Mouse (Mus musculus): Measurements from ENCODE around the gene Zbp1.

The Zbp1 gene

GRCm38 (mm10) chr2:173247197-173247596 lies 28.5 kb upstream of the Zbp1 start:
- no peak for DNase-seq (ENCODE audit: low read depth, low spot score)

GRCm38 (mm10) chr2:173246688-173247087 lies 28.0 kb upstream of the Zbp1 start:
- DNase-seq (ENCODE audit: low read depth, low spot score), result no peak

DNA sequence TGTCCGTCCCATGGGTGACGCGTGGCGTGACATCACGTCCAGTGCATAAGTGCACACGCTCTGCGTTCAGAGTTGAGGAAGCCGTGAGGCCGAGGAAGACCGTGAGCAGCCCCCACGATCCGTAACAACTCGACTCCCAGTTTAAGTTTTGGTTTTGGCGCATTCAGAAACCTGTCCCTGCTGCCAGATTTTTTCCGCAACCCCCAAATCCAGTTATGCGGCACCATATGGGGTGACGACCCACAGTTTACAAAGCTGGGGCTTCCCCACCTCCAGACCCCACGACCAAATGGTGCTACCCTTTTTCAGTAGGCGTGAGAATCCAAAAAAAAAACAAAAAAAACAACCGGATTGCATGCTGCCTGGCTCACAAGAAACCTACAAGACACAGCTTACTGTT lies 26.5 kb upstream of the Zbp1 start:
- no peak for DNase-seq (ENCODE audit: low read depth, low spot score)

- DNase-seq (ENCODE audit: low read depth, low spot score), result no peak
These were observed 25.4 kb upstream of the Zbp1 start for GRCm38 (mm10) chr2:173244108-173244507.

GRCm38 (mm10) chr2:173243616-173244015 lies 24.9 kb upstream of the Zbp1 start:
- no peak for DNase-seq (ENCODE audit: low read depth, low spot score)

GRCm38 (mm10) chr2:173242874-173243273 lies 24.2 kb upstream of the Zbp1 start:
- no peak for DNase-seq (ENCODE audit: low read depth, low spot score)

DNA sequence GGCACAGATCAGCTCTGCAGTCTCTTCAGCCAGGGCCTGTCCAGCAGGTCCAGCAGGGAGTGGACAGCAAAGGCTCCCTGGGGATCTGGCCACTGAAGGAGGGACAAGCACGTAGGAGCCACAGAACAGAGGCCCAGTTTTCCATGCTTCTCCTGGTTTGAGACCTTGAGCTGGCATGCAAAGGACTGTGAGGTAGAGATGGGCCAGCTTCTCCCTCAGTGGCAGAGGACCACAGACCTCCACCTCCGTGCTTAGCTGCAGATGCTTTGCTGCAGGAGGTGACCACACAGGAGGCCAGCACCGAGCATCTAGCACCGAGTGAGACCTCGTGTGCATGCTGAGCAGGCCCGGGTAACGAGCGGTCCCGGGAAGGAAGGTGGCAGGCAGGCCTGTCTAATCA lies 22.0 kb upstream of the Zbp1 start:
- DNase-seq (ENCODE audit: low read depth, low spot score), result no peak

GRCm38 (mm10) chr2:173238522-173238921 lies 19.8 kb upstream of the Zbp1 start:
- no peak for DNase-seq (ENCODE audit: low read depth, low spot score)

- DNase-seq (ENCODE audit: low read depth, low spot score), result no peak
These were observed 17.0 kb upstream of the Zbp1 start for GRCm38 (mm10) chr2:173235435-173236332.

DNA sequence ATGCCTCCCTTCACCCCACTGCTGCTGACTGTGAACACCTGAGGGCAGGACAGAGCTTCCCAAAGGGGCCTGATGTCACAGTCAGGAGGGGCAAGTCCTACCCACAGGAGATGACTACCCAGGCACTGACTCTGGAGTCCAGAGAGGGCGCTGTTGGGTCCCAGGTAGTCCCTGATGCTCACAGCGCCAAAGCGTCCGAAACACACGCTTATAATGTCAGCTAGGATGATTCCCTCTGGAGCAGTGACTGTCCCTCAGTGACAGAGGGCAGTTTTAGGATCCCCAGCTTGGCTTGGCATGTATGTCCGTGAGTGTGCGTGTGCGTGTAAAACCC lies 14.0 kb upstream of the Zbp1 start:
- no peak for DNase-seq (ENCODE audit: low read depth, low spot score)

GRCm38 (mm10) chr2:173232065-173232765 lies 13.5 kb upstream of the Zbp1 start:
- DNase-seq (ENCODE audit: low read depth, low spot score), result no peak

DNA sequence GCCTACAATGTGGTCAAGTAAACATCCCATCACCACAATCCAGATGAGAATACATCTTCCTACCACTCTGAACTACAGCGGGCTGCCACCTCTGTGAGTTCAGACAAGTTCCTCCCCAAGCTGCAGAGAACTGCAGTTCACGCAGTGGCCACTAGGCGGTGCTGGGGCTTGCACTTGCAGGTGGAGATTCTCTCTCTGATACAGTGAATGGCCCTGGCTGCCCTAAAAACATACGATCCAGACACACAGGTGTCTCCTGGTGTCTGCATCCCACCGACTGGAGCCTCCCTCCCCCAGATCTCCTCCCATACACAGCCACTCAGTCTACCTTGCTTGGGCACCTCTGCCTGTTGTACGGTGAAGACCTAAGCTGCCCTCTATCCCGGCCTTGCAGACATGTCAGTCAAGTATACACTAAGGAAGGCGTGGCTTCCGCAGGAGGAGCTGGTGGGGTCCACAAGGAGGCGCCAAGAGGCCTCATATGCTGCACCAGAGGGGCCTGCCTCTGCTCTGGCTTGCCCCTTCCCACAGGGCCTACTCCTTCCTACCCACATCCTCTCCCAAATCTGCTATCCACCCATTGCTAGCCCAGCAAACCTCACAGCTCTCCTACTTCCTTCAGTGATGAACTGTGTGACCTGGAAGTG lies 11.0 kb upstream of the Zbp1 start:
- DNase-seq (ENCODE audit: low read depth, low spot score), result peak; percentile 83

GRCm38 (mm10) chr2:173228567-173228966 lies 9.8 kb upstream of the Zbp1 start:
- DNase-seq (ENCODE audit: low read depth, low spot score), result no peak

DNA sequence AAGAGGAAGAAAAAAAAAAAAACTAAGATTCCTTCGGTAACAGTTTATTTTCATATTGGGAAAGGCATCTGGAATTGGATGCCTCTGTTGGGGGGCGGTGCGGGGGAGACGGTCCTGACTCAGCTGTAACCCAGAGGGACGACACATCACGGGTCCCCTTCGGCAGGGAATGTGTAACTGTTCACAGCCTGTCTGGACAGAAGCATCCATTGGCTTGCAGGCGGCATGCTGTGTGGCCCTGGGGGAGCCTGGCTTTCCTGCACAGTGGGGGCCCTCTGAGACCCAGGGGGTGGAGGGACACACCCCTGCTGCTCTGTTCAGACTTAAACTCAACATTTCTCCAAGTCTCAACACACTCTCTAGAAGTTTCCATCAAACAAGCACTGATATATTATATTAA lies 8.1 kb upstream of the Zbp1 start:
- DNase-seq (ENCODE audit: low read depth, low spot score), result no peak

- DNase-seq (ENCODE audit: low read depth, low spot score), result no peak
These were observed 7.2 kb upstream of the Zbp1 start for GRCm38 (mm10) chr2:173225906-173226305.

- DNase-seq (ENCODE audit: low read depth, low spot score), result no peak
These were observed 6.1 kb upstream of the Zbp1 start for GRCm38 (mm10) chr2:173224832-173225231.

DNA sequence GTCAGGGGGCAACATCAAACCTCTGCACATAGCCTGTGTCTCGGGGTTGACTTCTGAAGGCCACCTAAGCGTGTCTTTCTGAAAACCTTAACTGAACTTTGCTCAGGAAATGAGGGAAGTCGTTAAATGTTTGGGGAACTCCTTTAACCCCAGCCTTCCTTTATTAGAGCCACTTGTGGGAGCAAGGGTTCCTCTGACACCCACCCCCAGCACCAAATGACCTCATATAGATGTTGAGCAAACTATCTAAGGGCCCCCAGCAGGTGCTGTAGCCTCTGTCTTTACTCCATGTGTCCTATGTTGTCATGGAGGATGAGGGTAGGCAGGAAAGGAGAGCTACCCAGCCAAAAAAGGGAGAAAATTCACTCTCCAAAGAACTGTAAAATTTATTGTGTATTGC lies 5.4 kb upstream of the Zbp1 start:
- no peak for DNase-seq (ENCODE audit: low read depth, low spot score)

GRCm38 (mm10) chr2:173223496-173223895 lies 4.8 kb upstream of the Zbp1 start:
- no peak for DNase-seq (ENCODE audit: low read depth, low spot score)

- no peak for DNase-seq (ENCODE audit: low read depth, low spot score)
These were observed 2.0 kb upstream of the Zbp1 start for GRCm38 (mm10) chr2:173220754-173221153.

- DNase-seq (ENCODE audit: low read depth, low spot score), result peak; percentile 42
These were observed 682 bp upstream of the Zbp1 start for GRCm38 (mm10) chr2:173219256-173219954.

DNA sequence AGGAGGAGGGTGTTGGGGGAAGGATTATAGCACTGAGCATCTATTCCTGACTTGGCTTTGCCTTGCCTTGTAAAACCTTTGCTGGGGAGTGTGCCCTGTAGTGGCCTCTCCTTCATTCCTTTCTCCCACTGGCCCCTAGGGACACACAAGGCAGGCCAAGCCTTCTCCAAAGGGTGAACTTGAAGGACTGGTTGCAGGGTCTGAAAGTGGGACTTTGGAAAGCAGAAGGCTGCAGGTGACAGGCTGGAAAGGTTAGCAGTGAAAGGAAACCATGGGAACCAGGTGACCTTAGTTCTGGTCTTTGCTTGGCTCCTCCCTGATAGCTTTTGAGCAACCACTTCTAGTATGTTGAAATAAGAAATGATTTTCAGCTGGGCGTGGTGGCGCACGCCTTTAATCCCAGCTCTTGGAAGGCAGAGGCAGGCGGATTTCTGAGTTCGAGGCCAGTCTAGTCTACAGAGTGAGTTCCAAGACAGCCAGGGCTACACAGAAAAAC lies 912 bp downstream of the Zbp1 start:
- no peak for DNase-seq (ENCODE audit: low read depth, low spot score)

DNA sequence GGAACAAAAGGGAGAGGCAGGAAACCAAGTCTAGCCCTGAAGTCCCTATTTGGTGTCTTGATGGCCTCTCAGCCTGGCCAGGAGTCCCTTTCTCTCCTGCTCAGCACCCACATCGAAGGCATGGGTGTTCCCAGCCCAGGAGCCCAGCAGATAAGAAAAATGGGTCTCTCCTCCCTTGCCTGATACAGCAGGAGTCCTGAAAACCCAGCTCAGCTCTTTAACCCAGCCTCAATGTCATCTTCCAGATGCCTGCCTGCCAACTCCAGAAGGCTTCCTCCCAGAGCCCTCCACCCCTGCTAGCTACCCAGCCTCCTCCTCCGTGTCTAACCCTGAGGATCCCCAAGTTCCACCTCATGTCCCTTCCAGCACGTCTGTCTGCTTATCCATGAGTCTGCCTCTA lies 1.5 kb downstream of the Zbp1 start:
- no peak for DNase-seq (ENCODE audit: low read depth, low spot score)
